Mouse (Mus musculus): ENCODE measurements around the gene Fyb. TPM values are rescaled to one million over a fixed set of nuclear protein-coding genes. Genes with fewer than 3 reads are reported as not detected.

Fyb gene
- polyA plus RNA-seq, 1 experiment from 2014 or later: 2.9 TPM

GRCm38 (mm10) chr15:6539639-6540338 is 17.1 kb downstream of the Fyb start:
- Histone ChIP-seq H3K27ac (replicated peaks) (no peak overlapping the region), H3K4me3 (no peak overlapping the region), H3K27me3 (ENCODE audit: low read depth, poor library complexity, severe bottlenecking) (no peaks in the 10 kb centered on the region), H3K4me1 (no peaks in the 10 kb centered on the region), H3K9me3 (replicated peaks) (no peaks in the 10 kb centered on the region), H3K36me3 (no peaks in the 10 kb centered on the region)
- no peak for DNase-seq (ENCODE audit: low spot score)
- WGBS: 91% methylated on average over 7 of the region's 7 CpGs

GRCm38 (mm10) chr15:6548911-6549310 is 26.3 kb downstream of the Fyb start:
- Histone ChIP-seq H3K36me3 (no peaks in the 10 kb centered on the region), H3K4me3 (no peak overlapping the region), H3K4me1 (no peaks in the 10 kb centered on the region), H3K27ac (replicated peaks) (no peak overlapping the region), H3K27me3 (ENCODE audit: low read depth, poor library complexity, severe bottlenecking) (no peaks in the 10 kb centered on the region), H3K9me3 (replicated peaks) (no peaks in the 10 kb centered on the region)
- no peak for DNase-seq (ENCODE audit: low spot score)
- WGBS: 92% methylated on average over 4 of the region's 4 CpGs

DNA sequence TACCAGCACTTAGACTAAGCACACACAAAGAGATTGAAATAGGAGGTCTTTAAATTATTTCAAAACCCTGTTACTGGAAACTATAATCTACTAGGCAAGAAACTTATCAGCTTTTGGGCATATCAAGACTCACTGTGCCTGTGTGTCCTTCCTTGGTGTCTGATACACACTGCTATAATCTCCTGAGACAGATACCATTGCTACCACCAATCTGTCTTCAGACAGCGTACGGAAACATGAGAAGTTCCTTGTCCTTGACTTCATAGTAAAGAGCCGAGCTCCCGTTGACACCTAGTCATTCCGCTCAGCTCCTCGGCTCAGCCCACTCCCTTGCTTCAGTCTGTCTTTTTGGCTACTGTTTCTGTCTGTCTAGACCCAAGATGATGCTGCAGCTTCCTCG is 29.2 kb downstream of the Fyb start:
- Histone ChIP-seq H3K27ac (replicated peaks) (no peak overlapping the region), H3K36me3 (no peaks in the 10 kb centered on the region), H3K9me3 (replicated peaks) (no peaks in the 10 kb centered on the region), H3K4me1 (no peaks in the 10 kb centered on the region), H3K27me3 (ENCODE audit: low read depth, poor library complexity, severe bottlenecking) (no peaks in the 10 kb centered on the region), H3K4me3 (no peak overlapping the region)
- 87% methylated on average over 7 of the region's 7 CpGs for WGBS
- DNase-seq (ENCODE audit: low spot score): no peak

- Histone ChIP-seq H3K27me3 (ENCODE audit: low read depth, poor library complexity, severe bottlenecking) (no peaks in the 10 kb centered on the region), H3K4me1 (no peaks in the 10 kb centered on the region), H3K4me3 (no peak overlapping the region), H3K9me3 (replicated peaks) (no peaks in the 10 kb centered on the region), H3K27ac (replicated peaks) (no peak overlapping the region), H3K36me3 (no peaks in the 10 kb centered on the region)
- 80% methylated on average over 4 of the region's 4 CpGs for WGBS
- DNase-seq (ENCODE audit: low spot score): no peak
Observed at GRCm38 (mm10) chr15:6554742-6555141, 32.1 kb downstream of the Fyb start.

DNA sequence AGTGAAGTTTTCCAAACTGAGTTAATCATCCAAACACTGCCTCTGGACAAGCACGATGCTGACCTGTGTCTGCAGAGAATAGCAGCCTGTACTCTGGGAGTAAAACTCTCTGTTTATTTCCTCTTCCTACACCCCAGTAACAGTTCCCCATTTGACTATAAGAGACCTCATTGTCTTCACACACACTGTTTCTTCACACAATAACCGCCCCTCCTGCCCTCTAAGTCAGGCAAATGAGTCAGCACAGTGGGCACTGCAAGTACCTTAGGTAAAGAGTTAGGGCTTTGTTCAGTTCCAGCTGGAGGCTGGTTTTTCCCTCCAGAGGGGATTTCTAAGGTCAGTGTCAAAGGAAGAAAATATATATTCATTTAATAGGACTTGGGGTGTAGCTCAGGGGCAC is 32.9 kb downstream of the Fyb start:
- Histone ChIP-seq H3K27me3 (ENCODE audit: low read depth, poor library complexity, severe bottlenecking) (no peaks in the 10 kb centered on the region), H3K36me3 (no peaks in the 10 kb centered on the region), H3K4me1 (no peaks in the 10 kb centered on the region), H3K9me3 (replicated peaks) (no peaks in the 10 kb centered on the region), H3K4me3 (no peak overlapping the region), H3K27ac (replicated peaks) (no peak overlapping the region)
- 45% methylated on average over 2 of the region's 2 CpGs for WGBS
- DNase-seq (ENCODE audit: low spot score): no peak

DNA sequence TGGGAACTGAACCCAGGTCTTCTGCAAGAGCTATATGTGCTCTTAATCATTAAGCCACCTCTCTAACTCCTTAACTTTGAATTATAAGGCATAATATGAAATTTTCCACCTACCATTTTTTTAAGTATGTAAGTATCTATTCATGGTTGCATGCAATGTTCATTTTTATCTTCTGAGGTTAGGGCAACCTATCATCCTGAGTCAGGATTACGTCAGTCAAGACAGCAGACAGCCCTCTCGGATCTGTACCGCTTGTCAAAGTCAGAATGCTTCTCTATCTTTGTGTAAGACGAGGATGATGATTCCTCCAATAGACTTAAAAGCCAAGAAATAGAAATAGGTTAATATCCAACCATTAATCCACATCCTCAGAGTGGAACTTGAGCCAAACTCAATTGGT is 33.6 kb downstream of the Fyb start:
- Histone ChIP-seq H3K27me3 (ENCODE audit: low read depth, poor library complexity, severe bottlenecking) (no peaks in the 10 kb centered on the region), H3K36me3 (no peaks in the 10 kb centered on the region), H3K4me1 (no peaks in the 10 kb centered on the region), H3K27ac (replicated peaks) (no peak overlapping the region), H3K9me3 (replicated peaks) (no peaks in the 10 kb centered on the region), H3K4me3 (no peak overlapping the region)
- DNase-seq (ENCODE audit: low spot score): no peak
- WGBS: 92% methylated on average over 4 of the region's 4 CpGs

GRCm38 (mm10) chr15:6556911-6557310 is 34.3 kb downstream of the Fyb start:
- DNase-seq (ENCODE audit: low spot score): no peak
- no peak overlapping the region for H3K27ac ChIP-seq (replicated peaks)
- 88% methylated on average over 6 of the region's 6 CpGs for WGBS
- H3K27me3 ChIP-seq (ENCODE audit: low read depth, poor library complexity, severe bottlenecking): no peaks in the 10 kb centered on the region
- no peak overlapping the region for H3K4me3 ChIP-seq
- H3K9me3 ChIP-seq (replicated peaks): no peaks in the 10 kb centered on the region
- H3K4me1 ChIP-seq: no peaks in the 10 kb centered on the region
- H3K36me3 ChIP-seq: no peaks in the 10 kb centered on the region

DNA sequence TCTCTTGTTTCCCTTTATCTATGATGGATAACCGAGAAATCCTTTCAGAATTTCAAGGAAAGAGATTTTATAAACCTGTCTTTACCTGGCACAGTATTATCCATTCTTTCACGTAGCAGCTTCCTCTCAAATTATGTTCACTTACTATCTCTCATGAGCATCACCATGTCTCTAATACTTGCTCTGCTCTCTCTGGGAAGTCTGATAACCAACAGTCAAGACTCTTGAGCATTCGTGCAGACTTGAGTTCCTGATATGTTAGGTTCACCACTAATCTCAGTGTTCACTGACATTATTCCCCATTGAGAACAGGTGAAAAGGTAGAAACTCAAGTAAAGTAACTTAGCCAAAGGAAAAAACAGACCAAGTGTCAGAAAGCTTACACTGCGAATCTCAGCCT is 34.9 kb downstream of the Fyb start:
- H3K4me3 ChIP-seq: no peak overlapping the region
- WGBS: 94% methylated on average over 4 of the region's 4 CpGs
- no peaks in the 10 kb centered on the region for H3K9me3 ChIP-seq (replicated peaks)
- no peak overlapping the region for H3K27ac ChIP-seq (replicated peaks)
- no peaks in the 10 kb centered on the region for H3K36me3 ChIP-seq
- DNase-seq (ENCODE audit: low spot score): no peak
- H3K4me1 ChIP-seq: no peaks in the 10 kb centered on the region
- no peaks in the 10 kb centered on the region for H3K27me3 ChIP-seq (ENCODE audit: low read depth, poor library complexity, severe bottlenecking)

GRCm38 (mm10) chr15:6559188-6559587 is 36.5 kb downstream of the Fyb start:
- no peak overlapping the region for H3K27ac ChIP-seq (replicated peaks)
- DNase-seq (ENCODE audit: low spot score): no peak
- H3K4me3 ChIP-seq: no peak overlapping the region
- no peaks in the 10 kb centered on the region for H3K27me3 ChIP-seq (ENCODE audit: low read depth, poor library complexity, severe bottlenecking)
- no peaks in the 10 kb centered on the region for H3K4me1 ChIP-seq
- H3K36me3 ChIP-seq: no peaks in the 10 kb centered on the region
- WGBS: 77% methylated on average over 9 of the region's 9 CpGs
- H3K9me3 ChIP-seq (replicated peaks): no peaks in the 10 kb centered on the region

GRCm38 (mm10) chr15:6560696-6561095 is 38.0 kb downstream of the Fyb start:
- Histone ChIP-seq H3K4me3 (no peak overlapping the region), H3K9me3 (replicated peaks) (no peaks in the 10 kb centered on the region), H3K27me3 (ENCODE audit: low read depth, poor library complexity, severe bottlenecking) (no peaks in the 10 kb centered on the region), H3K36me3 (no peaks in the 10 kb centered on the region), H3K27ac (replicated peaks) (no peak overlapping the region), H3K4me1 (peaks cover 5% of the 10 kb centered on the region)
- DNase-seq (ENCODE audit: low spot score): no peak
- WGBS: 91% methylated on average over 10 of the region's 10 CpGs

DNA sequence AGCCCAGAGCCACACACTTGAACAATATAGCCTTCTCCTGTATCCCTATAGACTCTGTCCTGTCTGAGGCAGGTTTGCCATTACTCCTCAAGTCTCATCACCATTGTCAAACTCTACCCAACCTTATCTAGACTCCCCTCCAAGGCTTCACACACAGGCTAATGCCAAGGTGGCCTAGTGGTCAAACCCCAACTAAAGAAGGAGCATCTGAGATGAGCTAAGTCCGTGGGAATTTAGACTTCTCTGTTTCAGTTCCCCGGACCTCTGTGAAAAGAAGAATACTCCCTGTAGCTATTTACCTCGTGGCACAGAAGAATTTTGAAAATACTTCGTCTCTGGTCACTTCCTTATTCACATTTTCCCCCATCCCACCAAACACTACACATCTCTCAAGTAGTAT is 39.5 kb downstream of the Fyb start:
- DNase-seq (ENCODE audit: low spot score): no peak
- no peak overlapping the region for H3K27ac ChIP-seq (replicated peaks)
- no peaks in the 10 kb centered on the region for H3K27me3 ChIP-seq (ENCODE audit: low read depth, poor library complexity, severe bottlenecking)
- H3K4me3 ChIP-seq: no peak overlapping the region
- H3K36me3 ChIP-seq: no peaks in the 10 kb centered on the region
- peaks cover 5% of the 10 kb centered on the region for H3K4me1 ChIP-seq
- WGBS: 88% methylated on average over 4 of the region's 4 CpGs
- H3K9me3 ChIP-seq (replicated peaks): no peaks in the 10 kb centered on the region

DNA sequence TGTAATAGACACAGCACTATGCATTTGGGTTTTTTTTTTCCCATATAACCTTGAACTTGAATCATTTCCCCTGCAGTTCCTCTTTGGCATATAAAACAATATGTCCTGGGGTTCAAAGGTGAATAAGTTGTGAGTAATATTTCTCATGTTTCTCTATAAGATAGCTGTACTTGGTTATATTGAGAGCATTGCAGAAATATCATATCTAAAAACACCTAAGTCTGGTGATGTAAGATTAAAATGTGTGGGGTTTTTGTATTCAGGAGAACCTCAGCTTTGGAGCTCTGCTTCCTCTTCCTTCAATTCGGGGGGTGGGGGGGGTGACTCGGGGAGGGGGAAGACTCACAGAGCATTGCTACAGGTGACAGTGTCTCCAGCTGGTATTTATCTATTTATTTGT is 40.0 kb downstream of the Fyb start:
- H3K4me1 ChIP-seq: peaks cover 5% of the 10 kb centered on the region
- H3K4me3 ChIP-seq: no peak overlapping the region
- no peaks in the 10 kb centered on the region for H3K27me3 ChIP-seq (ENCODE audit: low read depth, poor library complexity, severe bottlenecking)
- H3K36me3 ChIP-seq: no peaks in the 10 kb centered on the region
- H3K27ac ChIP-seq (replicated peaks): no peak overlapping the region
- no peaks in the 10 kb centered on the region for H3K9me3 ChIP-seq (replicated peaks)
- WGBS: 82% methylated on average over 2 of the region's 2 CpGs
- DNase-seq (ENCODE audit: low spot score): no peak

- 34% methylated on average over 11 of the region's 11 CpGs for WGBS
- no peaks in the 10 kb centered on the region for H3K9me3 ChIP-seq (replicated peaks)
- peak overlapping the region; percentile 55; the same call in 1 of the 2 replicates for H3K27ac ChIP-seq (replicated peaks)
- no peaks in the 10 kb centered on the region for H3K27me3 ChIP-seq (ENCODE audit: low read depth, poor library complexity, severe bottlenecking)
- H3K4me3 ChIP-seq: no peak overlapping the region
- DNase-seq (ENCODE audit: low spot score): peak; percentile 54
- peaks cover 5% of the 10 kb centered on the region for H3K4me1 ChIP-seq
- H3K36me3 ChIP-seq: no peaks in the 10 kb centered on the region
Observed at GRCm38 (mm10) chr15:6564977-6565421, 42.3 kb downstream of the Fyb start.

DNA sequence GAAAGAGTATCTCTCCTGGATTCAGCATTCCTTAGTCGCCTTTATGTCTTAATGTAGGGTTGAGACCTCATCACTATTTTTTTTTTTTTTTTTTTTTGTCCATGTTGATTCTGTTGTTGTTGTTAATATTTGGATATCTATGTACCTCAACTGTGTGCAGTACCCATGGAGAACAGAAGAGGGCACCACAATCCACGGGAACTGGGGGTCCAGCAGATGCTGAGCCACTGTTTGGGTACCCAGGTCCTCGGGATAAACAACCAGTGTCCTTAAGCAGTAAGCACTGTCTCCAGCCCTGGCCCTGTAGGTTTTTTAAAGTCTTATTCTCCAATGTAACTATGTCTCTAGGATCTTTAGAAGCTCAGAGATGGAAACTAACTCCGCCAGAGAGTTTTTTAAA is 43.2 kb downstream of the Fyb start:
- H3K27me3 ChIP-seq (ENCODE audit: low read depth, poor library complexity, severe bottlenecking): no peaks in the 10 kb centered on the region
- no peak overlapping the region for H3K4me3 ChIP-seq
- DNase-seq (ENCODE audit: low spot score): no peak
- H3K9me3 ChIP-seq (replicated peaks): no peaks in the 10 kb centered on the region
- WGBS: 91% methylated on average over 4 of the region's 4 CpGs
- peaks cover 5% of the 10 kb centered on the region for H3K4me1 ChIP-seq
- no peak overlapping the region for H3K27ac ChIP-seq (replicated peaks)
- no peaks in the 10 kb centered on the region for H3K36me3 ChIP-seq

Measured in midbrain, embryonic 10.5 days (tissue).